Comparison of ENCODE assay signal across 30 mouse cellular contexts in the genomic region with DNA sequence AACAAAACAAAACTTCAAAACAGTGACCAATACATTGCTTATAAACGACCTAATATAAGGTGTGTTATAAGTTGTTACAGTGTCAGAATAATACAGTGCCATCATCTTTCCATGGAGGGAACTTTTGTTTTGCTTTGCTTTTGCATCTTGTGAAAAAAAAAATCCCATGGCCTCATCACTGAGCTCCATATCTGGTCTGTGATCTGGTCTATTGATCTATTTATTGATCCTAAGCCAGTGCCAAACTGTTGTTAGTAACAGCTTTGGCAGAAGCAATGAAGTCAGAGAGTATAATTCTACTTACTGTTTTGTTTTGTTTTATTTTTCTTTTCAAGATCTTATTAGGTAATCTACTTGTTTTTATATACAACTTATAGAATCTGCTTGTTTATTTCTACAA. TPM values are rescaled to one million over a fixed set of nuclear protein-coding genes. Genes with fewer than 3 reads are reported as not detected.
"Had no signal": no experiment of that assay in that cellular context is flagged by ENCODE, and none has a peak within 500 bp of the region (broad histone marks: within the 10 kb centered on the region; RNA-seq: fewer than 3 reads in every experiment).

No protein-coding gene starts in this region.

- H3K27me3 ChIP-seq: embryonic facial prominence, embryonic 12.5 days had no signal

- H3K9ac ChIP-seq: embryonic facial prominence, embryonic 12.5 days; embryonic facial prominence, embryonic 13.5 days; embryonic facial prominence, embryonic 15.5 days; forebrain, embryonic 12.5 days; forebrain, embryonic 13.5 days; forebrain, embryonic 15.5 days; forebrain, postnatal 0 days had no signal

- H3K36me3 ChIP-seq: embryonic facial prominence, embryonic 10.5 days; embryonic facial prominence, embryonic 12.5 days; embryonic facial prominence, embryonic 13.5 days; embryonic facial prominence, embryonic 15.5 days; forebrain, embryonic 10.5 days; forebrain, embryonic 12.5 days; forebrain, embryonic 15.5 days had no signal

- H3K27ac ChIP-seq: embryonic facial prominence, embryonic 10.5 days; embryonic facial prominence, embryonic 12.5 days; embryonic facial prominence, embryonic 13.5 days; embryonic facial prominence, embryonic 15.5 days; forebrain, embryonic 10.5 days; forebrain, embryonic 12.5 days; forebrain, embryonic 13.5 days; forebrain, embryonic 15.5 days; gastrocnemius, adult 2 months had no signal

- H3K9me3 ChIP-seq: embryonic facial prominence, embryonic 10.5 days; embryonic facial prominence, embryonic 12.5 days; embryonic facial prominence, embryonic 13.5 days; embryonic facial prominence, embryonic 15.5 days; forebrain, embryonic 10.5 days; forebrain, embryonic 12.5 days; forebrain, embryonic 13.5 days; forebrain, embryonic 15.5 days had no signal

- H3K4me3 ChIP-seq: embryonic facial prominence, embryonic 10.5 days; embryonic facial prominence, embryonic 12.5 days; embryonic facial prominence, embryonic 13.5 days; embryonic facial prominence, embryonic 15.5 days; erythroblast, embryonic 14.5 days; forebrain, embryonic 10.5 days; forebrain, embryonic 12.5 days; forebrain, embryonic 13.5 days; forebrain, embryonic 15.5 days; gastrocnemius, adult 2 months had no signal

- DNase-seq: cerebellum, adult 2 months; cerebellum, adult 8-10 months; cerebellum, adult 9-10 months; cerebellum, adult 9-11 months; cerebellum, postnatal 10 days; cerebellum, postnatal 14 days; cerebellum, postnatal 25 days; cerebellum, postnatal 36 days; embryo, embryonic 11 days; forebrain, postnatal 0 days; gastrocnemius, adult 2 months; gastrocnemius, postnatal 10 days; gastrocnemius, postnatal 14 days; gastrocnemius, postnatal 25 days; gastrocnemius, postnatal 36 days; heart, adult 11 months; heart, adult 18-20 months had no signal

- ATAC-seq: forebrain, embryonic 13.5 days; forebrain, embryonic 14.5 days; forebrain, embryonic 15.5 days; forebrain, embryonic 16.5 days; forebrain, postnatal 0 days had no signal

- H3K4me1 ChIP-seq: embryonic facial prominence, embryonic 12.5 days; forebrain, embryonic 12.5 days had no signal

- H3K4me2 ChIP-seq: embryonic facial prominence, embryonic 12.5 days; embryonic facial prominence, embryonic 13.5 days; embryonic facial prominence, embryonic 15.5 days; forebrain, embryonic 12.5 days; forebrain, embryonic 13.5 days; forebrain, embryonic 15.5 days had no signal

RNA-seq across cellular contexts. Expression of gene Fst, which starts 6.6 kb away (rescaled TPM):
- total RNA-seq: common myeloid progenitor, adult 5-6 weeks; granulocyte monocyte progenitor cell, adult 5-6 weeks had no signal
- polyA plus RNA-seq: erythroblast, embryonic 14.5 days had no signal
